Mouse (Mus musculus) olfactory bulb, adult 2 months (tissue): ENCODE measurements around the gene Nav2.

Source experiments
- CTCF ChIP-seq: fragments of 200-500 bp; IDR thresholded peaks from 2 replicates; pipeline ENCODE4 v1.5.1; 2012; ENCODE audit warnings: low read depth, mild to moderate bottlenecking, low read length, moderate library complexity; ENCODE audit not compliant: insufficient read depth
- POLR2A ChIP-seq: fragments of 200-500 bp; IDR thresholded peaks from 2 replicates; pipeline ENCODE4 v1.6.1; 2012; ENCODE audit warnings: mild to moderate bottlenecking, low read depth, low read length, moderate library complexity; ENCODE audit not compliant: insufficient read depth

DNA sequence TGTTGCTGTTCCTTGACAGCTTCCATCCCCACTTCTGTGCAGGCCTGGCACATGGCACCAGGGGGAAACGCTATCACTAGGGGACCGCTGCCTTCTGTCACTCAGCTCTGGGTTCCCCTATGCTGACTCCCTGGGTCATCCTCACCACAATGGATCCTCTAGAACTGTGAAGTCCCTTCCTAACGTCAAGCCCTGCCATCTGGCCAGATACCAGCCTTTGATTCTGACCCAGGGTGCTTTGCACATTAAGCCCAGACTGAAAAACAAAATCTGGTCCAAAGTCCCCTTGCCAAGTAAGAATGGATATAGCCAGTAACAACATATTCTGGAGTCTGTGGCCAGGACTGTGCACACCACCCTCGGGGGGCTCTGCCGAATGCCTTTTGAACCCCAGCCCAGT, 178.6 kb downstream of the Nav2 start:
- no peak for TF ChIP-seq CTCF
- TF ChIP-seq POLR2A, result no peak
